ENCODE assay signal across 12 mouse cellular contexts in the genomic region with DNA sequence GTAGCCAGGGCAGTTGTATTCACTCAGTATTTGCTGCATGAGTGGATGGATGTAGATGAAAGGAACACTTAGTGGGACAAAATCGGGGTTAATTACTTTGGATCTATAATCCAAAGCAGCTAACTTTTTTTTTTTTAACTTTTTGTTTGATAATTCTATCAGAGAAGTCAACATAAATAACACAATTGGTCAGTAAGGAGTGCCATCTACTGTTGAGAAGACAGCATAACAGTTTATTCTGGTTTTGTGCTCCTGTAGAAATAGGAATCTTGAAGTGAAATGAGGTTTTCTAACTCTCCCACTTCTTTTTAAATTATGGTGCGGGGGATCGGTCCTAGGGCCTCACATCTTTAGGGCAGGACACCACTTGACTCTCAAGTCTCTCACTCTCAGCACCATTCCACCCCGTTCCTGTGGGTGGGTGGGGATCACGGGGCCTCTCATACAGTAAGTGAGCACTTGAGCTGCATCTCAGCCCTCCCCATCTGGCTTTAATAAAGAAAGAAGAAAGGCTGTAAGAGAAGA.
DNase-seq lines count a peak whose midpoint lies in the region; ATAC-seq and TF ChIP-seq lines count a peak whose summit lies in the region.
"Had no signal": no experiment of that assay in that cellular context is flagged by ENCODE, and none has a peak within 500 bp of the region (broad histone marks: within the 10 kb centered on the region; RNA-seq: fewer than 3 reads in every experiment).

No protein-coding gene starts in this region.

- H3K27me3 ChIP-seq in embryonic facial prominence, embryonic 11.5 days (ENCODE audit: control insufficient read depth, insufficient read depth, low read length), result no peaks in the 10 kb centered on the region
- no peaks in the 10 kb centered on the region for H3K27me3 ChIP-seq in embryonic facial prominence, embryonic 10.5 days (replicated peaks; ENCODE audit: low read depth, poor library complexity, severe bottlenecking)
- no peaks in the 10 kb centered on the region for H3K27me3 ChIP-seq in liver, postnatal 0 days (ENCODE audit: insufficient read depth, low read length)
- H3K27me3 ChIP-seq: lung, embryonic 15.5 days had no signal

- TF ChIP-seq POLR2A in brain, embryonic 14.5 days (IDR thresholded peaks at IDR 0.05; ENCODE audit: borderline replicate concordance, extremely low read depth, insufficient read depth, insufficient read length, poor library complexity, severe bottlenecking), result no peak

- TF ChIP-seq EP300 in liver, postnatal 0 days (IDR thresholded peaks at IDR 0.05; ENCODE audit: low read depth), result no peak

- DNase-seq in embryonic facial prominence, embryonic 11.5 days (ENCODE audit: low spot score), result peak; percentile 60
- DNase-seq in embryonic facial prominence, embryonic 10.5 days (ENCODE audit: low spot score), result no peak
- no peak for DNase-seq in liver, postnatal 0 days
- no peak for DNase-seq in liver
- DNase-seq in brain, embryonic 14.5 days (ENCODE audit: low read depth), result peak; percentile 61
- DNase-seq in retina, postnatal 1 day, result peak; percentile 53
- DNase-seq in frontal cortex, postnatal 10 days (ENCODE audit: low spot score in 2 of 2), result no peak
- DNase-seq in gastrocnemius, adult 18-20 months (ENCODE audit: low spot score), result no peak
- DNase-seq: gastrocnemius, postnatal 14 days; kidney, postnatal 10 days; thymus, postnatal 36 days had no signal

- no peaks in the 10 kb centered on the region for H3K4me1 ChIP-seq in embryonic facial prominence, embryonic 11.5 days (ENCODE audit: control insufficient read depth, insufficient read depth, low read length)
- H3K4me1 ChIP-seq in embryonic facial prominence, embryonic 10.5 days, result peaks cover 4% of the 10 kb centered on the region
- H3K4me1 ChIP-seq in liver, postnatal 0 days (ENCODE audit: insufficient read depth), result no peaks in the 10 kb centered on the region
- H3K4me1 ChIP-seq: lung, embryonic 15.5 days had no signal

- TF ChIP-seq CTCF in liver, postnatal 0 days (IDR thresholded peaks at IDR 0.05; ENCODE audit: low read depth), result peak; percentile 58
- no peak for TF ChIP-seq CTCF in brain, embryonic 14.5 days (IDR thresholded peaks at IDR 0.05; ENCODE audit: borderline replicate concordance, extremely low read depth, insufficient read depth, insufficient read length)

- ATAC-seq in embryonic facial prominence, embryonic 11.5 days (replicated peaks; ENCODE audit: insufficient number of reproducible peaks, low FRiP score, low TSS enrichment, low read depth), result no peak
- ATAC-seq in liver, postnatal 0 days, result no peak

- no peak overlapping the region for H3K4me3 ChIP-seq in embryonic facial prominence, embryonic 11.5 days (ENCODE audit: low read depth, low read length)
- H3K4me3 ChIP-seq in embryonic facial prominence, embryonic 10.5 days, result no peak overlapping the region
- no peak overlapping the region for H3K4me3 ChIP-seq in liver, postnatal 0 days (ENCODE audit: low read depth, low read length)
- H3K4me3 ChIP-seq: lung, embryonic 15.5 days had no signal

- H3K9me3 ChIP-seq in embryonic facial prominence, embryonic 11.5 days (replicated peaks; ENCODE audit: control insufficient read depth, low read length), result no peaks in the 10 kb centered on the region
- no peaks in the 10 kb centered on the region for H3K9me3 ChIP-seq in embryonic facial prominence, embryonic 10.5 days
- no peaks in the 10 kb centered on the region for H3K9me3 ChIP-seq in liver, postnatal 0 days (ENCODE audit: low read length)
- H3K9me3 ChIP-seq: lung, embryonic 15.5 days had no signal

- no peaks in the 10 kb centered on the region for H3K36me3 ChIP-seq in embryonic facial prominence, embryonic 11.5 days (replicated peaks; ENCODE audit: control insufficient read depth, insufficient read depth, low read depth, low read length)
- H3K36me3 ChIP-seq in embryonic facial prominence, embryonic 10.5 days (replicated peaks), result no peaks in the 10 kb centered on the region
- H3K36me3 ChIP-seq in liver, postnatal 0 days (replicated peaks; ENCODE audit: insufficient read depth, low read length), result no peaks in the 10 kb centered on the region
- H3K36me3 ChIP-seq: lung, embryonic 15.5 days had no signal

- H3K27ac ChIP-seq in embryonic facial prominence, embryonic 11.5 days (replicated peaks; ENCODE audit: low read depth, low read length), result no peak overlapping the region
- no peak overlapping the region for H3K27ac ChIP-seq in embryonic facial prominence, embryonic 10.5 days (replicated peaks)
- H3K27ac ChIP-seq in liver, postnatal 0 days (ENCODE audit: low read depth), result no peak overlapping the region
- H3K27ac ChIP-seq: lung, embryonic 15.5 days had no signal

- WGBS in embryonic facial prominence, embryonic 11.5 days, result 49% methylated on average over 5 of the region's 5 CpGs
- 58% methylated on average over 5 of the region's 5 CpGs for WGBS in embryonic facial prominence, embryonic 10.5 days
- WGBS in liver, postnatal 0 days (ENCODE audit: insufficient replicate concordance), result 49% methylated on average over 5 of the region's 5 CpGs

- no peak overlapping the region for H3K4me2 ChIP-seq in embryonic facial prominence, embryonic 11.5 days (ENCODE audit: low read depth, low read length)
- H3K4me2 ChIP-seq in liver, postnatal 0 days (ENCODE audit: low read depth, low read length), result no peak overlapping the region
- H3K4me2 ChIP-seq: lung, embryonic 15.5 days had no signal

- no peak overlapping the region for H3K9ac ChIP-seq in embryonic facial prominence, embryonic 11.5 days (replicated peaks; ENCODE audit: low read length)
- H3K9ac ChIP-seq in liver, postnatal 0 days (replicated peaks), result no peak overlapping the region
- H3K9ac ChIP-seq: lung, embryonic 15.5 days had no signal

Comparison
In these comparisons a context has a peak if more than half of its experiments do, and no peak if none do; other contexts are left out.
1. DNase-seq: peak in embryonic facial prominence, embryonic 11.5 days (single experiment), brain, embryonic 14.5 days (single experiment) and retina, postnatal 1 day (single experiment); none in embryonic facial prominence, embryonic 10.5 days (single experiment), liver, postnatal 0 days (single experiment), liver (single experiment), frontal cortex, postnatal 10 days (0 of 2) and gastrocnemius, adult 18-20 months (single experiment).